Mouse (Mus musculus) left cerebral cortex, postnatal 14 days (tissue): ENCODE results near the gene Dgkz. TPM values are rescaled to one million over a fixed set of nuclear protein-coding genes. Genes with fewer than 3 reads are reported as not detected.

ENCODE experiments used
- DNase-seq, 2 experiments: peaks; one replicate each; pipeline ENCODE4 v3.0.0; 2021 to 2022; ENCODE audit warnings: low spot score in 2 of 2, mixed read lengths in 1 of 2
- intact Hi-C: fragments of 180-260 bp; cut with DNase I; formaldehyde crosslinking; loops from one replicate; pipeline ENCODE4 v1.15.1; 2025
- long read RNA-seq, 2 experiments: library from polyadenylated mRNA; stranded (forward); transcript quantifications; one replicate each; pipeline ENCODE4 v2.0.0; 2021
- total RNA-seq, 2 experiments: library from RNA; stranded (reverse); gene quantifications; 2 replicates each; pipeline ENCODE4 v1.2.3; 2021

Dgkz gene
- total RNA-seq, result 100 to 1,000 TPM; 342 to 377 TPM
- long read RNA-seq, experiment 1, full-length matches to known transcripts, result 140 of 299 reads
- long read RNA-seq, experiment 1, partial matches to known transcripts, result 77 of 299 reads
- long read RNA-seq, experiment 1, other reads (novel, unspliced or antisense), result 82 of 299 reads
- long read RNA-seq, experiment 2, full-length matches to known transcripts, result 147 of 339 reads
- long read RNA-seq, experiment 2, partial matches to known transcripts, result 72 of 339 reads
- long read RNA-seq, experiment 2, other reads (novel, unspliced or antisense), result 120 of 339 reads

- intact Hi-C loops, result no loop called here
- no peak for DNase-seq
These were observed at the start of gene Dgkz for GRCm38 (mm10) chr2:91975581-91976541. TSS of gene Dgkz (minus strand) at chr2:91975864.

DNA sequence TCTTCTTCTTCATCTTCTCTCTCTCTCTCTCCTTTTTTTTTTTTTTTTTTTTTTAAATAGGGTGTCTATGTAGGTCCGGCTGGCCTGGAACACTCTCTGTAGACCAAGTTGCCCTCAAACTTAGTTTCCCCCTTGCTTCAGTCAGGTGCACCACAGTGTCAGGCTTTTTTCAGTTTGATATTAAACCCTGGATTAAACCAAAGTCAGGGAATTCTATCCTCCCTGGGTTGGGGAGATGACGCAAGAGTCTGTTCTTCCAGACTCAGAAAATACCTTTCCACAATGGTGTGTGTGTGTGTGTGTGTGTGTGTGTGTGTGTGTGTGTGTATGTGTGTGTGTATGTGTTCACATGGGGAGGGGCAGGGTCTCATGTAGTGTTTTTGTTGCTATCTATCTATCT is 49.5 kb upstream of the Dgkz start:
- no peak for DNase-seq
- intact Hi-C loops, result no loop called here

DNA sequence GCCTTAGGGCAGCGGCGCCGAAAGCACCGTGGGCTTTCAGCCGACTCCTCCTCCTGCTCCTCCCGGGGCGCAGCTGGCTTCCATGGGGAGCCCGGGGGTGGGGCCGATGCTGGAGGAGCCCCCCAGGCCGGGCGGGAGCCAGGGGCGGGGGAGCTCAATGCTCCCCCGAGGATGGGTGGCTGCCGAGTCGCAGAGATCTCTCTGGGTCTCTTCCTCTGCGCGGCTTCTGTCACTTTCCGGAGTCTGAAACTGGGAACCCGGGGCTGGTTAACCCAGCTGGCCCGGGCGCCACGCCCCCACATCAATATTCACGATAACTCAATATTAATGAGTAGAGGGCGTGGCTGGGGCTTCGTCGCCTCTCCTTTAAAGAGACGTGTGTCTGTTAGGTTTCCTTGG is 48.6 kb upstream of the Dgkz start, which contains the start of gene Creb3l1:
Creb3l1 (minus strand) TSS at position 229 of the 399 bp plus-strand sequence.
- intact Hi-C loops, result no loop called here
- peak; percentile 51 to 56 for DNase-seq

- intact Hi-C loops, result no loop called here
These were observed 48.0 kb upstream of the Dgkz start for GRCm38 (mm10) chr2:92023362-92024273.

GRCm38 (mm10) chr2:92020676-92021265 is 45.1 kb upstream of the Dgkz start:
- intact Hi-C loops, result no loop called here

More at GRCm38 (mm10) chr2:92023362-92024273, 48.0 kb upstream of the Dgkz start:
- no peak for DNase-seq

DNA sequence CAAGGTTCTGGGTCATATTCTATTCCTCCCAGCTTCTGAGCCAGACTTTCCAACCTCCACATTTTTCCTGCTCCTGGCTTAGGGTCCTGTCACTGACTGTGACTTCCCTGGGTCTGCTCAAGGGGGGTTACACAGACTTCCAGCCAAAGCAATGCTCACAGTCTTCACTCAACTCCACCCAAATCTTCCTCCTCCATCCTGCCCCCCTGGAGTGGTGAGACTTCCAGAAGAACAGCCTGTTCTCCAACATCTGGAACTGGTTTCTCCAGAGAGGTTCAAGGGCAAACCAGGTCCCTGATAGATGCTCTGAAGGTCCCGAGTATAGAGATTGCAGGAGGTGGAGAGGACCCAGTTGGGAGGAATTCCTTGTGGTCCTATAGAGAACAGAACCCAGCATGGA is 41.8 kb upstream of the Dgkz start:
- DNase-seq, result no peak
- intact Hi-C loops, result no loop called here

More at GRCm38 (mm10) chr2:92020676-92021265, 45.1 kb upstream of the Dgkz start:
- DNase-seq, result no peak

- DNase-seq, result peak; percentile 42 to 44
- intact Hi-C loops, result no loop called here
These were observed 41.3 kb upstream of the Dgkz start for GRCm38 (mm10) chr2:92016981-92017380.

DNA sequence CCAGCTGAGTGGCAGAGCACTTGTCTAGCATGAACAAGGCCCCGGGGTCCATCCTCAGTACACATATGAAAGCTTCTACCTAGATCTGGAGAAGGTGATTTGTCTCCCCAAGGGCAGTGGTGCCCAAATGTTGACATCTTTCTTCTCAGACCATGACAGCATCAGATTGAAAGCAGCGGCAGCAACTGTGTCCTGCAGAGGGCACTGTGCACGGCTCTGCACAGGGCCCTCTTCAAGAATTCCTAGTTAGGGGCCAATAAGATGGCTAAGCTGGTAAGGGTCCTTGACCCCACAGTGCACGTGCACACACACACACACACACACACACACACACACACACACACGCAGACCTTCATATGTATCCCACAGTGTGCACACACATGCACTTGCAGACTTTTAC is 39.2 kb upstream of the Dgkz start:
- no peak for DNase-seq
- intact Hi-C loops, result no loop called here

- intact Hi-C loops, result no loop called here
- no peak for DNase-seq
These were observed 38.6 kb upstream of the Dgkz start for GRCm38 (mm10) chr2:92014248-92014647.

DNA sequence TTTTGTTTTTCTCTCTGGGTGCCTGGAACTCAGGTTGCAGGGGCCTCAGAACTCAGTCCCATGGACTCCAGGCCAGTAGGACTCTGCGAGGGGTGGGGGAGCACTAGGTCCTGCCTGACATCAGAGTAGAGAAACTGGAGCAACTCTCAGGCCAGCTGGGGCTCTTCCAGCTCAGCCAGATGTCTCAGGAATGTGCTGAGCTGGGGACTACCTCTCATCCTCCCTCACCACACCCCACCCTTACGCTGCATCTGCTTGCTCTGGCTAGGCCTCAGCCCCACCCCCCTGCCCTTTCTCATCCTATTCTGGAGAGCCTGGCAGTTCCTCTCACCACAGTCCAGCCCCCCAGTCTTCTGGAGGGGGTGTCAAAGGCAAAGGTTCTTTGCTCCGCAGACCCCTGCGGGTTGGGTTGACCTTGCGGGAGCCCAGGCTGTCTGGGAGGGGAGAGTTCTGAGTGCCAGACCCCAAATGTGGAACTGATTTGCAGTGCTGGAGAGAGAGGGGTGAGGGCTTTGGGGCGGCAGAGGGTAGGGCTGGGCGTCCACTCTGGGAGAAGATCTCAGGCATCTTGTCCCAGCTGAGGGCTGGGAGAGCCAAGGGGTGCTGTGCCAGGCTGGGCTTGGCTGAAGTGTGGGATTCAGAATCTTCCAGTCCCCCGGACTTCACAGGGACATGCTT is 37.2 kb upstream of the Dgkz start:
- intact Hi-C loops, result no loop called here
- DNase-seq, result peak in 1 of 2 experiments; percentile 19

DNA sequence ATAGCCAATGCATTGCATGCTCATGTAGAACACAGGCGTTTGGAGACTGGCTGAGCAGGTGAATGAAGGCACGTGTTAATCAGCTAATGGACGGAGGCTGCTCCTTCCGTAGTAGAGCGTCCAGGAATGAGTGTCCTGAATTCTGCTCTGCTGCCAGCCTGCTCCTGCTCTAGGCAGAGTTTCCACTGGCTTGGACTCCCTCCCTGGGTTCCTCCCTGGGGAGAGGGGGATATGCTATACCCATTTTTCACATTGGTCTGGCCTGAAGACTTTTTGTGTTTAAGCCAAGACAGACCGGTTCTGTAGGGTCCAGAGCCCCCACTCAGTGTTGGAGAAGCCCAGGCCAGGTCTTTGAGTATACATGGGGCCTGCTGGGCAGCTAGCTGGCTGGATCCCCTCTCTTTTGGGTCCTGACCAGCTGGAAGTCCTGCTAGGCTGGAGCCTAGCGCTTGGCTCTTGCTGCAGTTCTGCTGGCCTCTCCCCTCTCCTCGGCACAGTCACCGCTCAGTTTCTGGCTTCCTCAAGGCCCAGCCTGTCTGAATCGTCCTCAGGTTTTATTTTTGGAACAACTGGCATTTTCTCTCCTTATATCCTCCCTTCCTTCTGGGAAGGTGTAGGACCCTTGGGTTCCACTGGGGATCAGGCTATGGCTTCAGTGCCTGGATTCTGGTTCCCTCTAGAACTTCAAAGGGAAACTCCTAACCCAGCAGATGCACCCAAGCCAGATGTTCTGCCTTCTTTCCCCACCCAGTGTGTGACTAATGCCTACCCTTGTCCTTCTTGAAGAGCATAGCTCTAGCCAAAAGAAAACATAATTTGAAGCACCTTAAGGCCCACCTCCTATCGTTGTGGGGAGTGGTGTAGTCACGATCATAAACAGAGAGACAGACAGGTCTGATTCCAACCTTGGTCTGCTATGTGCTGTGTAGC is 36.0 kb upstream of the Dgkz start:
- DNase-seq, result no peak
- intact Hi-C loops, result no loop called here

DNA sequence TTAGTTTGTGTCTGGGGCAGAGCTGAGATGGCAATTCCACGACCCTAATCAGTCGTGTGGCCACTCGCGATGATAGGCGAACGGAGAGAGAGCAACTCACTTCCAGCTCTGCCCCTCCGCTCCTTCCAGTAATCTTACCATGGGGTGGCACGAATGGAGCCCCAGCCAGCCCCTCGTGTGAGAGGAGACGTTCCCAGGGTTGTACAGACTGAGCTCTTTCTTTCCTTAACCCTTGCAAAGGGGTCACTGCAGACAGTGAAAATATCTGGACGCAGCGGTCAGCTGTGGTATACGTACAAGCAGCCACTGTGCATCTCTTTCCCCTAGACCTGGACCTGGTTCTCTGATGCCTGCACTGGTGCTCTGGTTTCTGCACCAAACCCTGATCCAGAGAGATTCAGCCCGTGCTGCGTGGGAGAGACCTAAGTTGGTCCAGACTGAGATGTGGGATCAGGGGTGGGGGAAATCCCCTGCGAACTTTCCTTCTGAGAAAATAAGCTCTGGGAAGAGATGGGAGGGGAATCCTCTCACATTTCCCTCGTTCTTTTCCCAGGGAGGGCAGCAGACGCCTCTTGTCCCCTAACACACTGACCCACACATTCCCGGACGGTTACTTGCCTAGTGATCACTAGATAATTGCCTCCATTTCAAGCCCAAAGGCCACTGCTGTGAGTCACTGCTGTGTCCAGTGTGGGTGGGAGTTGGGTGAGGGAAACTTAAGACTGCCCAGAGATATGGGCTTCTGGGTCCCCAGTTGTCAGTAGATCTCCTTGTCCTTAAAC is 33.1 kb upstream of the Dgkz start:
- peak in 1 of 2 experiments; percentile 48 for DNase-seq
- intact Hi-C loops, result no loop called here

DNA sequence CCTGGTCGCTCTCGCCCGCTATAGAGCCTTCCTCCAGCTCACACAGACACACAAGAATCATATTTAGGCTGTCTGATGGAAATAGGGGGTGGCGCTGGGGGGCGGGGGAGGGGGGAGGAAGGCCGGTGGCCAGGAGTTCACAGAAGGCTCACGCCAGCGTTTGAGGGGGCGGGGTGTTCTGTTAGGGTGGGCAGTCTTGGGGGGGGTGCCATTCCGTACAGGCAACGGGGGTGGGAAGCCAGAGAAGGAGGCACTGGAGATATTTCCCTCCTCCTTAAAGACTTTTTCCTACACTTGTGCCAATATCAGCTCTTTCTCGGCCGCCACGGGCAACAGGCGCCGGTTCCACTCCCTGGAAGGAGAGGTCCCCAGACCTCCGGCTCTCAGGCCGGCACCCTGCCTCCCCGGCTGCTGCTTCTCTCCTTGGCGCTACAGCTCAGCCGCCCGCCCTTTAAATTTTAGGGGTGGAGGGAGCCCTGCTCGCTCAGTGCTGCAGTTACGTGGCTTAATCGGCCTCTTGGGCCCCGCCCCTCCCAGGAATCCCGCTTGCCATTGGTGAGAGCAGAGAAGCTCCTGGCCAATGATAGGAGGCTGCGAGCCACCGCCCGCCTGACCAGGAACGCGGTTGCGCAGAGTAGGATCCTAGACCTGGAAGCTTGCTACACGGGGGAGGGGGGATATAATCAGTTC is 32.4 kb upstream of the Dgkz start:
- intact Hi-C loops, result loop anchor here (2.0 kb wide), 1 partner anchor 51 kb away; no protein-coding TSS in a partner anchor
- peak; percentile 98 to 99 for DNase-seq

GRCm38 (mm10) chr2:92006983-92007921 is 31.6 kb upstream of the Dgkz start:
- intact Hi-C loops, result loop anchor here (2.0 kb wide), 1 partner anchor 52 kb away; no protein-coding TSS in a partner anchor
- DNase-seq, result peak; percentile 60 to 77

GRCm38 (mm10) chr2:92006491-92006890 is 30.8 kb upstream of the Dgkz start:
- intact Hi-C loops, result loop anchor here (2.0 kb wide), 1 partner anchor 52 kb away; no protein-coding TSS in a partner anchor
- no peak for DNase-seq
